Mouse (Mus musculus) heart, adult 18-20 months (tissue): Measurements from ENCODE around the gene Wwox. TPM values are rescaled to one million over a fixed set of nuclear protein-coding genes. Genes with fewer than 3 reads are reported as not detected.

Experiments
- DNase-seq, 2 experiments: peaks; one replicate each; pipeline ENCODE4 v3.0.0; 2021 to 2022; ENCODE audit warnings: mixed read lengths in 1 of 2
- total RNA-seq, 2 experiments: library from RNA; stranded (reverse); gene quantifications; 2 replicates each; pipeline ENCODE4 v1.2.3; 2021

Gene Wwox
- total RNA-seq, 2 experiments from 2014 or later, result 3.8 to 5.3 TPM

- peak in 1 of 2 experiments; percentile 14 for DNase-seq
Observed at GRCm38 (mm10) chr8:115357663-115358335, 918.3 kb downstream of the Wwox start.

- no peak for DNase-seq
Observed at GRCm38 (mm10) chr8:115358481-115358880, 919.0 kb downstream of the Wwox start.

GRCm38 (mm10) chr8:115359701-115360100, 920.2 kb downstream of the Wwox start:
- no peak for DNase-seq

- no peak for DNase-seq
Observed at GRCm38 (mm10) chr8:115362518-115362917, 923.1 kb downstream of the Wwox start.

GRCm38 (mm10) chr8:115374957-115375356, 935.5 kb downstream of the Wwox start:
- no peak for DNase-seq

- peak; percentile 51 to 55 for DNase-seq
Observed at GRCm38 (mm10) chr8:115375361-115376047, 936.0 kb downstream of the Wwox start.

- no peak for DNase-seq
Observed at GRCm38 (mm10) chr8:115377321-115377720, 937.9 kb downstream of the Wwox start.

- DNase-seq, result no peak
Observed at GRCm38 (mm10) chr8:115380017-115380416, 940.6 kb downstream of the Wwox start.

GRCm38 (mm10) chr8:115390921-115391504, 951.6 kb downstream of the Wwox start:
- DNase-seq, result no peak

GRCm38 (mm10) chr8:115395840-115396239, 956.4 kb downstream of the Wwox start:
- DNase-seq, result no peak

- peak in 1 of 2 experiments; percentile 24 for DNase-seq
Observed at GRCm38 (mm10) chr8:115397981-115398380, 958.5 kb downstream of the Wwox start.

- no peak for DNase-seq
Observed at GRCm38 (mm10) chr8:115400013-115400720, 960.7 kb downstream of the Wwox start.

Other genes starting within 250 kb of the Wwox start
- gene Vat1l, start 234.0 kb upstream of the Wwox start, total RNA-seq, result under 1 TPM; 0.12 to 0.46 TPM
- gene Clec3a, start 21.6 kb upstream of the Wwox start, total RNA-seq, result under 1 TPM in 1 of 2 experiments, not detected in 1; 0.65 TPM